Mouse (Mus musculus): Measurements from ENCODE around the gene Hook2. TPM values are rescaled to one million over a fixed set of nuclear protein-coding genes. Genes with fewer than 3 reads are reported as not detected.

Gene Hook2
- polyA plus RNA-seq, 1 experiment from 2014 or later, result 24.2 TPM

DNA sequence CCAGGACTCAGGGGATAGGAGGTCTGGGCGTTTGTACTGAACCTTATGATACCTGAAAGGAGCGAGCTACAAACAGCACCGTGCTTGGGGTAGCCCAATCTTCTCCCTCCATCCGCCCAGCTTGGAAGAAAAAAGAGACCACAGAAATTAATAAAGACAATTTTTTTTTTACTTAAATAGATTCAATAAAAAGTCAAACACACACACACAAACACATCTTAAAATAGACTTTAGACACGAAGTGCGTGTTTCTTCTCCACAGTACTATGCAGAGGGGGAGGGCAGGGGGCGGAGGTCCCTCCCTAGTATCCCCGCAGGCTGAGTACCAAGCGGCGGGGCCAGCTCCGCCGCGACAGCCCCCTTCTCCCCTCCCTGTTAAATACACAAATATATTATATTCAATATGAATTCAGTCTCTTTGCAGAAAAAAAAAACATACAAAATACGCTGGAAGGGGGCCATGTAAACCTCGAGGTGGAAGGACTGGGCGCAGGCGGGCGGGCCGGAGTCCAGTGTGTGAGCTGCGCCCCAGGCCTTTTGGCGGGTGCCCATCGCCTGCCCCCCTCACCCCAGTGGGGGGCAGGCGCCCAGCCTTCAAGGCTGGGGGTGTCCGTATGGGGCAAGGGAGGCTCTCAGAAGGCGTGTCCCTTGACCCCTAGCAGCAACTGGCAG is 13.5 kb upstream of the Hook2 start:
- H3K27me3 ChIP-seq (ENCODE audit: control insufficient read depth, insufficient read depth, low read depth, low read length), result no peaks in the 10 kb centered on the region
- peaks cover 63% of the 10 kb centered on the region for H3K4me1 ChIP-seq (replicated peaks; ENCODE audit: control insufficient read depth, insufficient read depth, low read length)
- H3K4me3 ChIP-seq (ENCODE audit: low read length), result peak overlapping the region; percentile 70
- H3K9ac ChIP-seq (ENCODE audit: low read length), result peak overlapping the region; percentile 75
- H3K4me2 ChIP-seq (ENCODE audit: low read depth, low read length), result peak overlapping the region; percentile 93
- 1% methylated on average over 25 of the region's 25 CpGs for WGBS
- no peaks in the 10 kb centered on the region for H3K9me3 ChIP-seq (ENCODE audit: control insufficient read depth, low read length)
- no peak for ATAC-seq (ENCODE audit: low read depth)
- peak overlapping the region; percentile 96 for H3K27ac ChIP-seq (ENCODE audit: low read length)
- peaks cover 13% of the 10 kb centered on the region; the same call in 1 of the 2 replicates for H3K36me3 ChIP-seq (ENCODE audit: control insufficient read depth, insufficient read depth, low read length)

DNA sequence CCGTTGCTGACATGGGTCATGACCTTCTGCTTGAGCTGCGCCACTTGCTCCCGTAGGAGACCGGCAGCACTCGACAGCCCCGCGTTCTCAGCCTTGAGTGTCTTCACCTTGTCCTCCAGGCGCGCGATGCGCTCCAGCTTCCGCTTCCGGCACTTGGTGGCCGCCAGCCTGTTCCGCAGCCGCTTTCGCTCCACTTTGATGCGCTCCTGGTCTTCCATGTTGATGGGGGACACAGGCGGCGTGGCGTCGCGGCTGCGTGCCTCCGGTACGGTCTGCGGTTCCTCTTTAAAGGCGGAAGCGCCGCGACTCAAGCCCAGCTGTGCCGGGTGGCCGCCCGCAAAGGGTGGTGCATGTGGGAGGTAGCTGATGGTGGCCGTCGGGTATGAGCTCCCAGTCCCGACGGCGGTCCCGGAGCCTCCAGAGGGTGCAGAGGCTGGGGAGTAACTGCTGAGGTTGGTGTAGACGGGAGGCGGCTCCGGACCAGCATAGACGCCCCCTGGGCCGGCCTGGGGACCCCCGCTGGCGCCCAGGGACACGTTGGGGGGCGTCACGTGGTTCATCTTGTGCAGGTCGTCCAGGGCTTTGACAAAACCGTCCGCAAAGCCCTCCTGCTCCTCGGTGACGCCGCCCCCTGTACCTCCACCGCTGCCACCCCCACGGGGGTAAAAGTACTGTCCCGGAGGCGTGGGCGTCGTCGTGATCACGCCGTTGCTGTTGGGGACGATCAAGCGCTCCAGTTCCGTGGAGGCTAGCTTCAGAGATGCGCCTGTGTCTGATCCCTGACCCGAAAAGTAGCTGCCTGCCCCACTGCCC is 12.8 kb upstream of the Hook2 start:
- Histone ChIP-seq H3K36me3 (ENCODE audit: control insufficient read depth, insufficient read depth, low read length) (peaks cover 8% of the 10 kb centered on the region; the same call in 1 of the 2 replicates), H3K9ac (ENCODE audit: low read length) (peak overlapping the region; percentile 75), H3K4me1 (replicated peaks; ENCODE audit: control insufficient read depth, insufficient read depth, low read length) (peaks cover 70% of the 10 kb centered on the region), H3K9me3 (ENCODE audit: control insufficient read depth, low read length) (no peaks in the 10 kb centered on the region), H3K4me2 (ENCODE audit: low read depth, low read length) (peak overlapping the region; percentile 93), H3K27ac (ENCODE audit: low read length) (peak overlapping the region; percentile 96), H3K27me3 (ENCODE audit: control insufficient read depth, insufficient read depth, low read depth, low read length) (no peaks in the 10 kb centered on the region), H3K4me3 (ENCODE audit: low read length) (peak overlapping the region; percentile 70)
- WGBS, result under 1% methylated on average over 69 of the region's 70 CpGs
- ATAC-seq (ENCODE audit: low read depth), result no peak

DNA sequence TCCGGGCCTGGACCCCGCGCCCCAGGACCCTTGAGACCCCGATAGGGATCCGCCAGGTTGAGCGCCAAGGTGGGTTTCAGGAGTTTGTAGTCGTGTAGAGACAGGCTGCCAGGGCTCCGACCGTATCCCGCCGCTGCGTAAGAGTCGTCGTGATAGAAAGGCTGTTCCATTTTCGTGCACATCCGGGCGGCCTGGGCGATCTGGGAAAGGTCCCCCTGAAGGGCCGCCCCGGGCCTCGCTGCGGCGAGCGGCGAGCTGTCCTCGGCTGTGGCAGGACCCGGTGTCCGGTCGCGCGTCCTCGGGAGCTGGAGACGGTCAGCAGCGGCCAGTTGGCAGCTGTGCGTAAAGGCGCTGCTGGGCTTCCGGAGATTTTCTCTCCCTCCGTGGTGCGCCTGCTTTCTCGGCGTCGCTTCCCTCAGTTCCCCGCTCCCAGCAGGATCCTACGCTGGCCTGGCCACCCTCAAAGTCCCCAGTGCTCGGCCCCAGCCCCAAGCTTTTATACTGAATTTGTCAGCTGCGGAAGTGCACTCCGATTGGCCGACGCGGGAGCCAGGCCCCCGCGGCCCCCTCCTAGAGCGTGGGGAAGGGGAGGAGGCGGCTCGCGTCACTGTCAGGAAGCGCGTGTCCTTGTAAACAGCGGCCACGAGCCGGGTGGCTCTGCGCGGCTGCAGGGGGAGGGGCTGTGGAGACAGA is 12.0 kb upstream of the Hook2 start, which contains the start of gene Junb:
TSS of gene Junb (minus strand) at position 471 of the 693 bp plus-strand sequence.
- H3K4me1 ChIP-seq (replicated peaks; ENCODE audit: control insufficient read depth, insufficient read depth, low read length), result peaks cover 71% of the 10 kb centered on the region
- peak within 1 kb of the TSS; percentile 75 for H3K9ac ChIP-seq (ENCODE audit: low read length)
- H3K36me3 ChIP-seq (ENCODE audit: control insufficient read depth, insufficient read depth, low read length), result 0 out of 2 replicates have a peak, but pooled peaks cover 5% of the 10 kb centered on the region
- WGBS, result under 1% methylated on average over 62 of the region's 63 CpGs
- H3K9me3 ChIP-seq (ENCODE audit: control insufficient read depth, low read length), result no peaks in the 10 kb centered on the region
- peak; percentile 65 for ATAC-seq (ENCODE audit: low read depth)
- H3K4me2 ChIP-seq (ENCODE audit: low read depth, low read length), result peak within 1 kb of the TSS; percentile 93
- H3K27ac ChIP-seq (ENCODE audit: low read length), result peak within 1 kb of the TSS; percentile 96
- no peaks in the 10 kb centered on the region for H3K27me3 ChIP-seq (ENCODE audit: control insufficient read depth, insufficient read depth, low read depth, low read length)
- H3K4me3 ChIP-seq (ENCODE audit: low read length), result peak within 1 kb of the TSS; percentile 70

DNA sequence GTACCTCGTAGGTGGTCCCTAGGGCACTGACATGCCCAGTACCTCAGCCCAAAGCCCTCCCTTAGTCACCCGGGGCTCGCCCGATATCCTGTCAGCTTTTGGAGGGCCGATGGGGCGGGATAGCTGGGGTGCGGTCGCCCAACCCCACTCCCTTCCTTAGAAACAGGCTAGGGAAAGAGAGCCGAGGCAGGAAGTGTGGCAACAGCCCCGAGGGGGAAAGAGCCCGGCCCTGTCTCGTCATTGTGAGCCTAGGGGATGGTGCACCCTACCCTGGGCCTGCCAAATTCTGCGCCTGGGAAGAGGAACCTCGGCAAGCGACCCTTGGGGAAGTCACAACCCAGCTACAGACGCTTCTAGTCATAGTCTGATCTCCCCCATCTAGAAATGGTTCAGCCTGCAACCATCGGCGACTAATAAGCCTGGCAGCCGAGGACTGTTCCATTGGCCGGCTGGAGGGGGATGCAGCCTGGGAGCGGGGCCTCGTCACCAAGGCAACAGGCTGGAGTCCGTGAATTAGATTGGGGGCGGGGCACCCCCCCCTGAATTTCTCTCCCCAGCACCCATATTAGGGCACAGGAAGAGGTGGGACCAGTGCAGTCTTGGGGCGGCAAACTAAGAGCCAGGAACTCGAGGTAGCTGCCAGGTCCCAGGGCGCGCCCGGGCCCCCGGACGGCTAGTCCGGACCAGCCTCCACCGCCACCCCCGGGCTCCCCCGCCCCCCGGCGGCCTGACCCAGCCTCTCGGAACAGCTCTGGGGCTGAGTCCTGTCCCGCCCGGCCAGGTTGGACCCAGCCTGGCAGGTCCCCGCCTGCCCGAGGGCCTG is 10.6 kb upstream of the Hook2 start:
- Histone ChIP-seq H3K9ac (ENCODE audit: low read length) (peak overlapping the region; percentile 69), H3K27me3 (ENCODE audit: control insufficient read depth, insufficient read depth, low read depth, low read length) (no peaks in the 10 kb centered on the region), H3K9me3 (ENCODE audit: control insufficient read depth, low read length) (no peaks in the 10 kb centered on the region), H3K27ac (ENCODE audit: low read length) (peak overlapping the region; percentile 96), H3K36me3 (ENCODE audit: control insufficient read depth, insufficient read depth, low read length) (no peaks in the 10 kb centered on the region), H3K4me1 (replicated peaks; ENCODE audit: control insufficient read depth, insufficient read depth, low read length) (peaks cover 78% of the 10 kb centered on the region), H3K4me2 (ENCODE audit: low read depth, low read length) (peak overlapping the region; percentile 93), H3K4me3 (ENCODE audit: low read length) (peak overlapping the region; percentile 45)
- ATAC-seq (ENCODE audit: low read depth), result peak; percentile 62
- 2% methylated on average over 37 of the region's 42 CpGs for WGBS

DNA sequence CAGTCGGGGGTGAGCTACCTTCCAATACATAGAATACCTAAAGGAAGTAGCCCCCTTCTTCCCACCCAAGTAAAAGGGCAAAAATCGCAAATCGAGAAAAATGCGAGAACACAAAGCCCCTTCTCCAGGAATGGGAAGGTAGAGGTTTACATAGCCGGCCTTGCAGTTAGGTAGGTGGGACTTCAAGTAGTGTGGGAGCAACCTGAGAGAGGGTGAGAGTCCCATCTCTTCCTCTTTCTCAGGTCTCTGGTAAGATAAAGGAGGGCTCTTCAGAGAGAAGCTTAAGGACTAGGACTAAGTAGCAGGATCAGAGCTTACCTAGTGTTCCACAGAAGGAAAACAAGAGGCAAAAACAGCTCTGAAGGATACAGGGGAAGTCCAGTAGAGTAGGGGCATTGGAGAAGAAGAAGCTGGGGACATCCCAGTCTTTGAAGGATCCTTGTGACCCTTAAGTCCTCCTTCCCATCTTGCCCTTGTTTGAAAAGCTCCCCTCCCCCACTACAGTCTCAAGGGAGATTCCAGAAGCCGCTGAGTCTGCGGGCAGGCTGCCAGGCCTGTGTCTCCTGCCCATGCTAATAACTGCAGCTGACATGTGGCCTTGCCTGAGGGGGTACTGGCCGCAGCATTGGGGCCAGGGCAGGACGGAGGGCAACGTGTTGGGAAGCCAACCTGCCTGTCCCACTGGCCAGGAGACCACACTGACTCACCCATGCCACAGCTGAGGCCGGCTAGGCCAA is 9.6 kb upstream of the Hook2 start:
- H3K4me1 ChIP-seq (replicated peaks; ENCODE audit: control insufficient read depth, insufficient read depth, low read length), result peaks cover 77% of the 10 kb centered on the region
- no peak for ATAC-seq (ENCODE audit: low read depth)
- no peaks in the 10 kb centered on the region for H3K9me3 ChIP-seq (ENCODE audit: control insufficient read depth, low read length)
- no peaks in the 10 kb centered on the region for H3K27me3 ChIP-seq (ENCODE audit: control insufficient read depth, insufficient read depth, low read depth, low read length)
- H3K4me3 ChIP-seq (ENCODE audit: low read length), result peak overlapping the region; percentile 45
- 18% methylated on average over 11 of the region's 11 CpGs for WGBS
- peak overlapping the region; percentile 96 for H3K27ac ChIP-seq (ENCODE audit: low read length)
- H3K9ac ChIP-seq (ENCODE audit: low read length), result peak overlapping the region; percentile 69
- H3K36me3 ChIP-seq (ENCODE audit: control insufficient read depth, insufficient read depth, low read length), result no peaks in the 10 kb centered on the region
- H3K4me2 ChIP-seq (ENCODE audit: low read depth, low read length), result peak overlapping the region; percentile 93

DNA sequence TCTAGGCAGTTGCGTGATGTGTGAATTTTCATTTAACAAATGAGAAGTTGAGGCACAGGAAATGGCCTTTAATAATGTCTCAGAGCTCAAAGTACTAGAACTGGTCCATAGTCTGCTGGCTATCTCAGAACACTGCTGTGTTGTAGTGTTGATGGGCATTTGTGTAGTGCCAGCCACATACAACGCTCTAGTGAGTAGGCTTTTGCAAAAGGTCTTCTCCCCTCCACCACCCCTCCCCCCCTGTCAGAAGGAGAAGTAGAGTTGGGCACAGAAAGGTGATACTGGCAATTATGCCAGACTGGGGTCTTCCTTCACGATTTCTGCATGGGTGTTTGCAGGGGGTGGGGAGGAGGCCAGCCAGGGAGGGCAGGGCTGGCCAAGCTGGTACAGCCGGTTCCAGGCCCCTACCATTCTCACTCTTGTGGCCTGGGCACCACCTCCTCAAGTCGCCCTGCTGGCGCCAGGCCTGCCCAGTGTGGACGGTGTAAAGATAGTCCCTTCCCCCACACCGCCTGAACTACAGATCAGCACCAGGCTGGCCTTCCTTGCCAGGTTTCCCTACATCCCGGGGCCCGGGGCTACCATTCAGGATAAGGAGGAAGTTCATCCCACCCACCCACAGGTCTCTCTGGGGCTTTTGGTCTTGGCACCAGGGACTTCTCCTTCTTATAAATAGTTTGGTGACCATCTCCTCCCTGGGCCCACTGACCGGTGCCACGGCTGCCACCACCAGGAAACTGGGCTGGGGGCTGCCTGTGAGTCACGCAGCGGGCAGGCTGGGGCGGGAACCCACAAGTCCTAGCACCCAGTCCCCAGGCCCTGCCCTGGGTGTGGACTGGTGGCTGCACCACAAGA is 8.5 kb upstream of the Hook2 start:
- no peaks in the 10 kb centered on the region for H3K27me3 ChIP-seq (ENCODE audit: control insufficient read depth, insufficient read depth, low read depth, low read length)
- no peak overlapping the region for H3K4me3 ChIP-seq (ENCODE audit: low read length)
- ATAC-seq (ENCODE audit: low read depth), result no peak
- no peaks in the 10 kb centered on the region for H3K36me3 ChIP-seq (ENCODE audit: control insufficient read depth, insufficient read depth, low read length)
- peaks cover 77% of the 10 kb centered on the region for H3K4me1 ChIP-seq (replicated peaks; ENCODE audit: control insufficient read depth, insufficient read depth, low read length)
- WGBS, result 62% methylated on average over 15 of the region's 15 CpGs
- H3K4me2 ChIP-seq (ENCODE audit: low read depth, low read length), result peak overlapping the region; percentile 5; the same call in 1 of the 2 replicates
- no peaks in the 10 kb centered on the region for H3K9me3 ChIP-seq (ENCODE audit: control insufficient read depth, low read length)
- peak overlapping the region; percentile 17 for H3K9ac ChIP-seq (ENCODE audit: low read length)
- peak overlapping the region; percentile 96 for H3K27ac ChIP-seq (ENCODE audit: low read length)

DNA sequence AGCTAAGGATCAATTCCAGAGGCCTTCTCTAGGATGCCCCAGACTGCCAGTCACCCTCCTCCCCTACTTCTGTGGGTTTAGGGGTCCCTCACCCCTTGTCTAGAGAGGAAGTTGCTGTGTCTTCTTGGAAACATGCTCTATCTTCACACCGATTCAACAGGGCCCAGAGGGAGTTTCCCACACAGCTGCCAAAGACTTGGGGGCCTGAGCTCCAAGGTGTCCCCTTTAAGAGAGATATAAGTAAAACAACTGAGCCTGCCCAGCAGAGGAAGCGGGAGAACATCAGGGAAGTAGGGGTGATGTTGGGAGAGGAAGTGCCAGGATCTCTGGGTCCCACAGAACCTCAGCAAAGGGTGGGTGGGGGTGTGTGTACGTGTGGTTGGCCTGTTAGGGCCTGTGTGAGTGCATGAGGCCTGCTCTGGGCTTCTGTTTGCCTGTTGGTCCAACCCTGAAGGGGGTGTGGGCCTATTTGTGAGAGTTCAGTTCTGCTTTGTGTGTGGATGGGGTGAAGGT is 7.8 kb upstream of the Hook2 start:
- peak overlapping the region; percentile 96 for H3K27ac ChIP-seq (ENCODE audit: low read length)
- H3K9ac ChIP-seq (ENCODE audit: low read length), result peak overlapping the region; percentile 17; the same call in 1 of the 2 replicates
- no peaks in the 10 kb centered on the region for H3K9me3 ChIP-seq (ENCODE audit: control insufficient read depth, low read length)
- no peak overlapping the region for H3K4me3 ChIP-seq (ENCODE audit: low read length)
- no peak overlapping the region for H3K4me2 ChIP-seq (ENCODE audit: low read depth, low read length)
- H3K27me3 ChIP-seq (ENCODE audit: control insufficient read depth, insufficient read depth, low read depth, low read length), result no peaks in the 10 kb centered on the region
- H3K4me1 ChIP-seq (replicated peaks; ENCODE audit: control insufficient read depth, insufficient read depth, low read length), result peaks cover 73% of the 10 kb centered on the region
- no peak for ATAC-seq (ENCODE audit: low read depth)
- no peaks in the 10 kb centered on the region for H3K36me3 ChIP-seq (ENCODE audit: control insufficient read depth, insufficient read depth, low read length)
- 61% methylated on average over 3 of the region's 3 CpGs for WGBS

Data from lung, embryonic 16.5 days (tissue).